Mouse (Mus musculus): ENCODE measurements around the gene Fxyd5. TPM values are rescaled to one million over a fixed set of nuclear protein-coding genes. Genes with fewer than 3 reads are reported as not detected.

Fxyd5 gene
- polyA plus RNA-seq, 1 experiment from 2014 or later: 17.2 TPM

DNA sequence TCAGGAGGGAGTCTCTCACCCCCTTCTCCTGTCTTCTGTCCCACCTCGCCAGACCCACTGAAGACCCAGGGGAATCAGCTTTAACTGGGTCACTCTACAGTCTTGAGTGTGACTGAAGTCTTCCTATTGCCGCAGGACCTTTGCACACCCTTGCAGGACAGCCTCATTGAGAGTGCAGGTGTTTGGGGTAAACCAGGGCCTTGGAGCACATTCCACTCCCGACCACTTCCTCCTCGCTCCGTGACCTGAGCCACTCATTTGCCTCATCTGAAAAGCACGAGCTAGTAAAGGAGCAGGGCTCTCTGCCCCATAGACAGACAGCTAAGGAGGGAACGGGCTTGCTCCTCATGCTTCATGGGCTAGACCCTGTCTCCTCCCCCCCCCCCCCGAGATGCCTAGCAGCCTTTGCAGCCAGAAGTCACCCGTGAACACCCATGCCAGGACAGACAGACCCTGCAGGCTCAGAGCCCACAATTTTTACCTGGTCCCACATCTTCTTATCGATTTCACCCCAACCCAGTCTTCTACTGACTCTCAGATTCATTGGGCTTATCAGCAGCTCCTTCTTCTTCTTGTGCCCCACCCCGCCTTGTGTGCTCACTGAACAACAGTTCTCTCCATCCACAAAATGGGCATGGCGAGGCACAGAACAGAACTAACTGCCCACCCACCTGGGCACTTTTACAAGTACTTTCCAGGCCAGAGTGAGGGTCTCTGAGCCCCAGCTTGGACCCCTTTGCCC, 1.8 kb downstream of the Fxyd5 start:
- Histone ChIP-seq H3K4me3 (ENCODE audit: low read depth, low read length) (no peak overlapping the region), H3K9ac (ENCODE audit: low read length) (no peak overlapping the region), H3K9me3 (replicated peaks; ENCODE audit: control insufficient read depth, low read length) (no peaks in the 10 kb centered on the region), H3K27ac (ENCODE audit: low read depth, low read length) (no peak overlapping the region), H3K27me3 (replicated peaks; ENCODE audit: control insufficient read depth, insufficient read depth, low read length) (peaks cover 13% of the 10 kb centered on the region; the same call in 1 of the 2 replicates), H3K4me1 (ENCODE audit: control insufficient read depth, insufficient read depth, low read length) (no peaks in the 10 kb centered on the region), H3K36me3 (ENCODE audit: control insufficient read depth, insufficient read depth, low read length) (no peaks in the 10 kb centered on the region), H3K4me2 (ENCODE audit: low read length) (no peak overlapping the region)
- 83% methylated on average over 12 of the region's 12 CpGs for whole genome bisulfite sequencing
- DNase-seq (ENCODE audit: low spot score) (no peak), ATAC-seq (no peak)

- Histone ChIP-seq H3K27me3 (replicated peaks; ENCODE audit: control insufficient read depth, insufficient read depth, low read length) (peaks cover 9% of the 10 kb centered on the region; the same call in 1 of the 2 replicates), H3K4me3 (ENCODE audit: low read depth, low read length) (no peak overlapping the region), H3K27ac (ENCODE audit: low read depth, low read length) (no peak overlapping the region), H3K4me1 (ENCODE audit: control insufficient read depth, insufficient read depth, low read length) (no peaks in the 10 kb centered on the region), H3K9ac (ENCODE audit: low read length) (no peak overlapping the region), H3K4me2 (ENCODE audit: low read length) (no peak overlapping the region), H3K36me3 (ENCODE audit: control insufficient read depth, insufficient read depth, low read length) (no peaks in the 10 kb centered on the region), H3K9me3 (replicated peaks; ENCODE audit: control insufficient read depth, low read length) (no peaks in the 10 kb centered on the region)
- no peak for ATAC-seq
- DNase-seq (ENCODE audit: low spot score): no peak
- WGBS: 86% methylated on average over 4 of the region's 4 CpGs
Observed at GRCm38 (mm10) chr7:31039011-31039410, 3.3 kb downstream of the Fxyd5 start.

DNA sequence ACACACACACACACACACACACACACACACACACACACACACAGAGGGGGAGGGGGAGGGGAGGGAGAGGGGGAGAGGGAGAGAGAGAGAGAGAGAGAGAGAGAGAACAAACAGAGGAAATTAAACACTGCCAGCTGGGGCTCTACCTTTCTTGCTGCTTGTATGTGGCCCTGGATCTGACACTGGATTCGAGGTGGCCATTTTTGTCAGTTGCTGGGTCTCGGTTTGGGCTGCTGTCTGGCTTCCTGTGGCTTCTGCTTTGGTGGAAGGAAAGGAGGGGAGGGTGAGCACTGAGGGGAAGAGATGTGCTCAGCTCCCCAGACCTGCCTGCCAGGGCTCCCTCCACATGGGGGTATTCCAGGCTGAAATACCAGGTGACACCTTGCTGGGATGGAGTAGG, 4.6 kb downstream of the Fxyd5 start:
- no peak for ATAC-seq
- no peak for DNase-seq (ENCODE audit: low spot score)
- Histone ChIP-seq H3K4me2 (ENCODE audit: low read length) (no peak overlapping the region), H3K9me3 (replicated peaks; ENCODE audit: control insufficient read depth, low read length) (no peaks in the 10 kb centered on the region), H3K4me1 (ENCODE audit: control insufficient read depth, insufficient read depth, low read length) (no peaks in the 10 kb centered on the region), H3K27me3 (replicated peaks; ENCODE audit: control insufficient read depth, insufficient read depth, low read length) (peaks cover 9% of the 10 kb centered on the region; the same call in 1 of the 2 replicates), H3K36me3 (ENCODE audit: control insufficient read depth, insufficient read depth, low read length) (no peaks in the 10 kb centered on the region), H3K27ac (ENCODE audit: low read depth, low read length) (no peak overlapping the region), H3K9ac (ENCODE audit: low read length) (no peak overlapping the region), H3K4me3 (ENCODE audit: low read depth, low read length) (no peak overlapping the region)
- 60% methylated on average over 2 of the region's 2 CpGs for WGBS

GRCm38 (mm10) chr7:31036917-31037316, 5.4 kb downstream of the Fxyd5 start:
- 87% methylated on average over 7 of the region's 7 CpGs for WGBS
- no peak overlapping the region for H3K27ac ChIP-seq (ENCODE audit: low read depth, low read length)
- no peak for ATAC-seq

GRCm38 (mm10) chr7:31035291-31035690, 7.0 kb downstream of the Fxyd5 start:
- Histone ChIP-seq H3K4me3 (ENCODE audit: low read depth, low read length) (no peak overlapping the region), H3K4me2 (ENCODE audit: low read length) (no peak overlapping the region), H3K36me3 (ENCODE audit: control insufficient read depth, insufficient read depth, low read length) (no peaks in the 10 kb centered on the region), H3K27me3 (replicated peaks; ENCODE audit: control insufficient read depth, insufficient read depth, low read length) (no peaks in the 10 kb centered on the region), H3K9me3 (replicated peaks; ENCODE audit: control insufficient read depth, low read length) (no peaks in the 10 kb centered on the region), H3K4me1 (ENCODE audit: control insufficient read depth, insufficient read depth, low read length) (no peaks in the 10 kb centered on the region), H3K9ac (ENCODE audit: low read length) (no peak overlapping the region), H3K27ac (ENCODE audit: low read depth, low read length) (no peak overlapping the region)
- no peak for ATAC-seq
- WGBS: 86% methylated on average over 11 of the region's 11 CpGs
- DNase-seq (ENCODE audit: low spot score): no peak

More at GRCm38 (mm10) chr7:31036917-31037316, 5.4 kb downstream of the Fxyd5 start:
- H3K4me3 ChIP-seq (ENCODE audit: low read depth, low read length): no peak overlapping the region
- H3K4me1 ChIP-seq (ENCODE audit: control insufficient read depth, insufficient read depth, low read length): no peaks in the 10 kb centered on the region
- no peaks in the 10 kb centered on the region for H3K9me3 ChIP-seq (replicated peaks; ENCODE audit: control insufficient read depth, low read length)
- peaks cover 7% of the 10 kb centered on the region; the same call in 1 of the 2 replicates for H3K27me3 ChIP-seq (replicated peaks; ENCODE audit: control insufficient read depth, insufficient read depth, low read length)
- H3K9ac ChIP-seq (ENCODE audit: low read length): no peak overlapping the region
- no peaks in the 10 kb centered on the region for H3K36me3 ChIP-seq (ENCODE audit: control insufficient read depth, insufficient read depth, low read length)
- no peak overlapping the region for H3K4me2 ChIP-seq (ENCODE audit: low read length)
- no peak for DNase-seq (ENCODE audit: low spot score)

- no peaks in the 10 kb centered on the region for H3K27me3 ChIP-seq (replicated peaks; ENCODE audit: control insufficient read depth, insufficient read depth, low read length)
- no peaks in the 10 kb centered on the region for H3K4me1 ChIP-seq (ENCODE audit: control insufficient read depth, insufficient read depth, low read length)
- DNase-seq (ENCODE audit: low spot score): no peak
- no peak overlapping the region for H3K9ac ChIP-seq (ENCODE audit: low read length)
- no peak overlapping the region for H3K4me3 ChIP-seq (ENCODE audit: low read depth, low read length)
- H3K27ac ChIP-seq (ENCODE audit: low read depth, low read length): no peak overlapping the region
- WGBS: 64% methylated on average over 11 of the region's 11 CpGs
- no peaks in the 10 kb centered on the region for H3K9me3 ChIP-seq (replicated peaks; ENCODE audit: control insufficient read depth, low read length)
- no peak overlapping the region for H3K4me2 ChIP-seq (ENCODE audit: low read length)
- no peak for ATAC-seq
- H3K36me3 ChIP-seq (ENCODE audit: control insufficient read depth, insufficient read depth, low read length): no peaks in the 10 kb centered on the region
Observed at GRCm38 (mm10) chr7:31034789-31035188, 7.5 kb downstream of the Fxyd5 start.

GRCm38 (mm10) chr7:31033409-31034165, 8.7 kb downstream of the Fxyd5 start:
- H3K36me3 ChIP-seq (ENCODE audit: control insufficient read depth, insufficient read depth, low read length): no peaks in the 10 kb centered on the region
- ATAC-seq: no peak
- H3K27me3 ChIP-seq (replicated peaks; ENCODE audit: control insufficient read depth, insufficient read depth, low read length): no peaks in the 10 kb centered on the region
- H3K4me2 ChIP-seq (ENCODE audit: low read length): no peak overlapping the region
- WGBS: 74% methylated on average over 9 of the region's 9 CpGs
- no peak overlapping the region for H3K4me3 ChIP-seq (ENCODE audit: low read depth, low read length)
- no peak overlapping the region for H3K9ac ChIP-seq (ENCODE audit: low read length)
- no peak for DNase-seq (ENCODE audit: low spot score)
- no peaks in the 10 kb centered on the region for H3K9me3 ChIP-seq (replicated peaks; ENCODE audit: control insufficient read depth, low read length)
- no peaks in the 10 kb centered on the region for H3K4me1 ChIP-seq (ENCODE audit: control insufficient read depth, insufficient read depth, low read length)
- H3K27ac ChIP-seq (ENCODE audit: low read depth, low read length): no peak overlapping the region

- Histone ChIP-seq H3K9me3 (replicated peaks; ENCODE audit: control insufficient read depth, low read length) (no peaks in the 10 kb centered on the region), H3K27ac (ENCODE audit: low read depth, low read length) (no peak overlapping the region), H3K4me3 (ENCODE audit: low read depth, low read length) (no peak overlapping the region), H3K9ac (ENCODE audit: low read length) (no peak overlapping the region), H3K4me2 (ENCODE audit: low read length) (no peak overlapping the region), H3K36me3 (ENCODE audit: control insufficient read depth, insufficient read depth, low read length) (no peaks in the 10 kb centered on the region), H3K27me3 (replicated peaks; ENCODE audit: control insufficient read depth, insufficient read depth, low read length) (no peaks in the 10 kb centered on the region), H3K4me1 (ENCODE audit: control insufficient read depth, insufficient read depth, low read length) (no peaks in the 10 kb centered on the region)
- DNase-seq (ENCODE audit: low spot score) (no peak), ATAC-seq (no peak)
- WGBS: 85% methylated on average over 7 of the region's 7 CpGs
Observed at GRCm38 (mm10) chr7:31031731-31032130, 10.6 kb downstream of the Fxyd5 start.

DNA sequence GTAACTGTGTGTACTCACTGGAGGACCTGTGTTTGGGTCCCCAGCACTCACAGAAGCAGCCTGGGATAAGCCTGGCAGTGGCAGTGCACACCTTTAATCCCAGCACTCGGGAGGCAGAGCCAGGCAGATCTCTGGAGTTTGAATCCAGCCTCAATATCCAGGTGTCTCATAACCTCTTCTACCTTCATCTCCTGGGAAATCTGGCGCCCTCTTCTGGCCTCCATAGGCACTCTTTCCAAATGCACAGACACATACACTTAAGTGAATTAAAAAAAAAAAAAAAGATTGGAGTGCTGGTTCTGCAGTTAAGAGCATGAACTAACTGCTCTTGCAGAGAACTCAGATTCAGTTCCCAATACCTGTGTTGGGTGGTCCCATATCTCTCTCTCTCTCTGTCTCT, 11.6 kb downstream of the Fxyd5 start:
- H3K4me1 ChIP-seq (ENCODE audit: control insufficient read depth, insufficient read depth, low read length): no peaks in the 10 kb centered on the region
- DNase-seq (ENCODE audit: low spot score) (no peak), ATAC-seq (no peak)
- no peak overlapping the region for H3K4me3 ChIP-seq (ENCODE audit: low read depth, low read length)
- H3K9me3 ChIP-seq (replicated peaks; ENCODE audit: control insufficient read depth, low read length): no peaks in the 10 kb centered on the region
- WGBS: 71% methylated on average over 2 of the region's 2 CpGs
- H3K9ac ChIP-seq (ENCODE audit: low read length): no peak overlapping the region
- no peaks in the 10 kb centered on the region for H3K27me3 ChIP-seq (replicated peaks; ENCODE audit: control insufficient read depth, insufficient read depth, low read length)
- no peak overlapping the region for H3K27ac ChIP-seq (ENCODE audit: low read depth, low read length)
- no peak overlapping the region for H3K4me2 ChIP-seq (ENCODE audit: low read length)
- no peaks in the 10 kb centered on the region for H3K36me3 ChIP-seq (ENCODE audit: control insufficient read depth, insufficient read depth, low read length)
